Mouse (Mus musculus): Measurements from ENCODE around the gene Ebna1bp2. TPM values are rescaled to one million over a fixed set of nuclear protein-coding genes. Genes with fewer than 3 reads are reported as not detected.
A peak's percentile ranks its signal among the peaks of the same experiment; 100 is the strongest.

Ebna1bp2 gene
- polyA plus RNA-seq, 1 experiment = 45.1 TPM

GRCm38 (mm10) chr4:118642346-118643190, 22.0 kb downstream of the Ebna1bp2 start:
- Histone ChIP-seq H3K27ac (replicated peaks; ENCODE audit: low read depth, low read length) (no peak overlapping the region), H3K4me1 (ENCODE audit: control insufficient read depth, insufficient read depth, insufficient read length, low read length) (no peaks in the 10 kb centered on the region)

GRCm38 (mm10) chr4:118645234-118645633, 24.6 kb downstream of the Ebna1bp2 start:
- no peak overlapping the region for H3K27ac ChIP-seq (replicated peaks; ENCODE audit: low read depth, low read length)
- H3K4me3 ChIP-seq (ENCODE audit: insufficient read depth, low read depth, low read length) = no peak overlapping the region
- no peaks in the 10 kb centered on the region for H3K4me1 ChIP-seq (ENCODE audit: control insufficient read depth, insufficient read depth, insufficient read length, low read length)

More at GRCm38 (mm10) chr4:118642346-118643190, 22.0 kb downstream of the Ebna1bp2 start:
- H3K4me3 ChIP-seq (ENCODE audit: insufficient read depth, low read depth, low read length) = peak overlapping the region; percentile 0; the same call in 1 of the 2 replicates

- no peak within 1 kb of the TSS for H3K27ac ChIP-seq (replicated peaks; ENCODE audit: low read depth, low read length)
- no peak within 1 kb of the TSS for H3K4me3 ChIP-seq (ENCODE audit: insufficient read depth, low read depth, low read length)
- no peaks in the 10 kb centered on the region for H3K4me1 ChIP-seq (ENCODE audit: control insufficient read depth, insufficient read depth, insufficient read length, low read length)
Observed at GRCm38 (mm10) chr4:118658652-118659051, 38.1 kb downstream of the Ebna1bp2 start, which contains the start of gene Olfr62. TSS of gene Olfr62 (plus strand) at chr4:118658952.

Other genes with a start within 250 kb of the Ebna1bp2 start
- 4.0 and 6.1 TPM in 2 replicates for gene Szt2, start 211.5 kb upstream of the Ebna1bp2 start, polyA plus RNA-seq (2012; ENCODE audit: insufficient read depth, insufficient read length, missing spikeins)
- 38.0 and 38.3 TPM in 2 replicates for gene Med8, start 211.5 kb upstream of the Ebna1bp2 start, polyA plus RNA-seq (2012; ENCODE audit: insufficient read depth, insufficient read length, missing spikeins)
- gene Elovl1, start 192.7 kb upstream of the Ebna1bp2 start, polyA plus RNA-seq (2012; ENCODE audit: insufficient read depth, insufficient read length, missing spikeins) = 9.4 and 10.7 TPM in 2 replicates
- gene Cdc20, start 183.4 kb upstream of the Ebna1bp2 start, polyA plus RNA-seq (2012; ENCODE audit: insufficient read depth, insufficient read length, missing spikeins) = 1.6 TPM in 1 of 2 replicates, not detected in the other
- not detected in 2 replicates for gene Mpl, start 163.3 kb upstream of the Ebna1bp2 start, polyA plus RNA-seq (2012; ENCODE audit: insufficient read depth, insufficient read length, missing spikeins)
- 8.1 and 18.8 TPM in 2 replicates for gene Tie1, start 130.7 kb upstream of the Ebna1bp2 start, polyA plus RNA-seq (2012; ENCODE audit: insufficient read depth, insufficient read length, missing spikeins)
- not detected in 2 replicates for gene 2610528J11Rik, start 93.8 kb upstream of the Ebna1bp2 start, polyA plus RNA-seq (2012; ENCODE audit: insufficient read depth, insufficient read length, missing spikeins)
- not detected in 2 replicates for gene Tmem125, start 76.8 kb upstream of the Ebna1bp2 start, polyA plus RNA-seq (2012; ENCODE audit: insufficient read depth, insufficient read length, missing spikeins)
- not detected in 2 replicates for gene Cfap57, start within 50 bp of the Ebna1bp2 start, polyA plus RNA-seq (2012; ENCODE audit: insufficient read depth, insufficient read length, missing spikeins)
- gene Olfr62, start 38.2 kb downstream of the Ebna1bp2 start, polyA plus RNA-seq (2012; ENCODE audit: insufficient read depth, insufficient read length, missing spikeins) = not detected in 2 replicates
- not detected in 2 replicates for gene Olfr1342, start 72.0 kb downstream of the Ebna1bp2 start, polyA plus RNA-seq (2012; ENCODE audit: insufficient read depth, insufficient read length, missing spikeins)
- gene Olfr1341, start 82.7 kb downstream of the Ebna1bp2 start, polyA plus RNA-seq (2012; ENCODE audit: insufficient read depth, insufficient read length, missing spikeins) = not detected in 2 replicates
- not detected in 2 replicates for gene Olfr1340, start 99.3 kb downstream of the Ebna1bp2 start, polyA plus RNA-seq (2012; ENCODE audit: insufficient read depth, insufficient read length, missing spikeins)
- not detected in 2 replicates for gene Olfr1339, start 111.4 kb downstream of the Ebna1bp2 start, polyA plus RNA-seq (2012; ENCODE audit: insufficient read depth, insufficient read length, missing spikeins)
- gene Olfr1338, start 137.9 kb downstream of the Ebna1bp2 start, polyA plus RNA-seq (2012; ENCODE audit: insufficient read depth, insufficient read length, missing spikeins) = not detected in 2 replicates
- not detected in 2 replicates for gene Olfr1337, start 161.8 kb downstream of the Ebna1bp2 start, polyA plus RNA-seq (2012; ENCODE audit: insufficient read depth, insufficient read length, missing spikeins)
- not detected in 2 replicates for gene Olfr1335, start 189.1 kb downstream of the Ebna1bp2 start, polyA plus RNA-seq (2012; ENCODE audit: insufficient read depth, insufficient read length, missing spikeins)
- not detected in 2 replicates for gene Olfr1333, start 215.5 kb downstream of the Ebna1bp2 start, polyA plus RNA-seq (2012; ENCODE audit: insufficient read depth, insufficient read length, missing spikeins)
- not detected in 2 replicates for gene Olfr1331, start 243.8 kb downstream of the Ebna1bp2 start, polyA plus RNA-seq (2012; ENCODE audit: insufficient read depth, insufficient read length, missing spikeins)

All from brown adipose tissue, adult 24 weeks (tissue).